Mouse (Mus musculus): ENCODE results near the gene Clptm1. TPM values are rescaled to one million over a fixed set of nuclear protein-coding genes. Genes with fewer than 3 reads are reported as not detected.
"Not testable (repeated sequence)": the region's sequence is repeated elsewhere in the genome, so short reads cannot be mapped to it uniquely, and the experiment has no call there.

Gene Clptm1
- polyA plus RNA-seq, 1 experiment from 2014 or later = 70.6 TPM

GRCm38 (mm10) chr7:19688101-19688500 is 23.3 kb upstream of the Clptm1 start:
- peaks cover 22% of the 10 kb centered on the region for H3K4me1 ChIP-seq
- no peak for DNase-seq (ENCODE audit: extremely low spot score, low spot score)
- no peaks in the 10 kb centered on the region for H3K27me3 ChIP-seq (ENCODE audit: poor library complexity, severe bottlenecking)
- H3K9me3 ChIP-seq = no peaks in the 10 kb centered on the region; the same call in 1 of the 2 replicates
- WGBS = 89% methylated on average over 10 of the region's 10 CpGs
- no peak overlapping the region for H3K27ac ChIP-seq
- H3K36me3 ChIP-seq (replicated peaks) = no peaks in the 10 kb centered on the region
- no peak overlapping the region for H3K4me3 ChIP-seq

- Histone ChIP-seq H3K27ac (peak overlapping the region; percentile 56; the same call in 1 of the 2 replicates), H3K4me1 (peaks cover 11% of the 10 kb centered on the region)
- WGBS = 71% methylated on average over 8 of the region's 8 CpGs
- not testable (repeated sequence) for H3K27me3 ChIP-seq (ENCODE audit: poor library complexity, severe bottlenecking); H3K36me3 ChIP-seq (replicated peaks); H3K9me3 ChIP-seq; DNase-seq (ENCODE audit: extremely low spot score, low spot score); H3K4me3 ChIP-seq
Measured at GRCm38 (mm10) chr7:19686927-19687583, 22.2 kb upstream of the Clptm1 start.

- Histone ChIP-seq H3K36me3 (replicated peaks) (no peaks in the 10 kb centered on the region), H3K27ac (peak overlapping the region; percentile 56; the same call in 1 of the 2 replicates), H3K4me1 (peaks cover 6% of the 10 kb centered on the region; the same call in 1 of the 2 replicates), H3K9me3 (no peaks in the 10 kb centered on the region; the same call in 1 of the 2 replicates), H3K27me3 (ENCODE audit: poor library complexity, severe bottlenecking) (no peaks in the 10 kb centered on the region), H3K4me3 (no peak overlapping the region)
- WGBS = 86% methylated on average over 6 of the region's 6 CpGs
- no peak for DNase-seq (ENCODE audit: extremely low spot score, low spot score)
Measured at GRCm38 (mm10) chr7:19686521-19686920, 21.7 kb upstream of the Clptm1 start.

- Histone ChIP-seq H3K36me3 (replicated peaks) (no peaks in the 10 kb centered on the region), H3K4me3 (no peak overlapping the region), H3K9me3 (no peaks in the 10 kb centered on the region; the same call in 1 of the 2 replicates), H3K27ac (no peak overlapping the region), H3K4me1 (peaks cover 6% of the 10 kb centered on the region; the same call in 1 of the 2 replicates), H3K27me3 (ENCODE audit: poor library complexity, severe bottlenecking) (no peaks in the 10 kb centered on the region)
- no peak for DNase-seq (ENCODE audit: extremely low spot score, low spot score)
- WGBS = 70% methylated on average over 4 of the region's 4 CpGs
Measured at GRCm38 (mm10) chr7:19685374-19685773, 20.5 kb upstream of the Clptm1 start.

GRCm38 (mm10) chr7:19683771-19684201 is 19.0 kb upstream of the Clptm1 start:
- H3K4me3 ChIP-seq = no peak overlapping the region
- H3K36me3 ChIP-seq (replicated peaks) = no peaks in the 10 kb centered on the region
- no peaks in the 10 kb centered on the region for H3K9me3 ChIP-seq
- peaks cover 6% of the 10 kb centered on the region; the same call in 1 of the 2 replicates for H3K4me1 ChIP-seq
- no peak overlapping the region for H3K27ac ChIP-seq
- no peaks in the 10 kb centered on the region for H3K27me3 ChIP-seq (ENCODE audit: poor library complexity, severe bottlenecking)
- DNase-seq (ENCODE audit: extremely low spot score, low spot score) = no peak
- 91% methylated on average over 6 of the region's 6 CpGs for WGBS

- Histone ChIP-seq H3K4me1 (peaks cover 6% of the 10 kb centered on the region; the same call in 1 of the 2 replicates), H3K4me3 (no peak overlapping the region), H3K9me3 (no peaks in the 10 kb centered on the region), H3K27ac (no peak overlapping the region), H3K27me3 (ENCODE audit: poor library complexity, severe bottlenecking) (no peaks in the 10 kb centered on the region), H3K36me3 (replicated peaks) (no peaks in the 10 kb centered on the region)
- WGBS = 80% methylated on average over 3 of the region's 3 CpGs
- DNase-seq (ENCODE audit: extremely low spot score, low spot score) = no peak
Measured at GRCm38 (mm10) chr7:19682979-19683378, 18.1 kb upstream of the Clptm1 start.

- no peak for DNase-seq (ENCODE audit: extremely low spot score, low spot score)
- Histone ChIP-seq H3K4me3 (no peak within 1 kb of the TSS), H3K9me3 (no peaks in the 10 kb centered on the region), H3K27me3 (ENCODE audit: poor library complexity, severe bottlenecking) (no peaks in the 10 kb centered on the region), H3K4me1 (no peaks in the 10 kb centered on the region), H3K36me3 (replicated peaks) (no peaks in the 10 kb centered on the region), H3K27ac (no peak within 1 kb of the TSS)
- WGBS = 71% methylated on average over 8 of the region's 8 CpGs
Measured at GRCm38 (mm10) chr7:19681202-19681694, 16.4 kb upstream of the Clptm1 start, which contains the start of the genes Gm44805 and Apoc4. TSS of gene Gm44805 (minus strand) at chr7:19681423. TSS of gene Apoc4 (minus strand) at chr7:19681479.

GRCm38 (mm10) chr7:19680702-19681101 is 15.9 kb upstream of the Clptm1 start:
- Histone ChIP-seq H3K4me3 (no peak overlapping the region), H3K27me3 (ENCODE audit: poor library complexity, severe bottlenecking) (no peaks in the 10 kb centered on the region), H3K27ac (no peak overlapping the region), H3K4me1 (no peaks in the 10 kb centered on the region), H3K36me3 (replicated peaks) (no peaks in the 10 kb centered on the region), H3K9me3 (no peaks in the 10 kb centered on the region)
- WGBS = 82% methylated on average over 2 of the region's 2 CpGs
- DNase-seq (ENCODE audit: extremely low spot score, low spot score) = no peak

- no peak overlapping the region for H3K27ac ChIP-seq
- no peaks in the 10 kb centered on the region for H3K9me3 ChIP-seq
- WGBS = 90% methylated on average over 3 of the region's 3 CpGs
- H3K4me3 ChIP-seq = no peak overlapping the region
- no peaks in the 10 kb centered on the region for H3K36me3 ChIP-seq (replicated peaks)
- H3K27me3 ChIP-seq (ENCODE audit: poor library complexity, severe bottlenecking) = no peaks in the 10 kb centered on the region
- no peaks in the 10 kb centered on the region for H3K4me1 ChIP-seq
- no peak for DNase-seq (ENCODE audit: extremely low spot score, low spot score)
Measured at GRCm38 (mm10) chr7:19678901-19679300, 14.1 kb upstream of the Clptm1 start.

- Histone ChIP-seq H3K4me1 (no peaks in the 10 kb centered on the region), H3K27ac (no peak within 1 kb of the TSS), H3K36me3 (replicated peaks) (no peaks in the 10 kb centered on the region), H3K27me3 (ENCODE audit: poor library complexity, severe bottlenecking) (no peaks in the 10 kb centered on the region), H3K9me3 (no peaks in the 10 kb centered on the region), H3K4me3 (no peak within 1 kb of the TSS)
- DNase-seq (ENCODE audit: extremely low spot score, low spot score) = no peak
- 84% methylated on average over 8 of the region's 8 CpGs for WGBS
Measured at GRCm38 (mm10) chr7:19677872-19678271, 13.0 kb upstream of the Clptm1 start, which contains the start of gene Apoc2. TSS of gene Apoc2 (minus strand) at chr7:19677941.

GRCm38 (mm10) chr7:19676662-19677061 is 11.8 kb upstream of the Clptm1 start:
- H3K9me3 ChIP-seq = no peaks in the 10 kb centered on the region
- H3K36me3 ChIP-seq (replicated peaks) = no peaks in the 10 kb centered on the region
- H3K27ac ChIP-seq = no peak overlapping the region
- WGBS = 79% methylated on average over 1 of the region's 1 CpGs
- DNase-seq (ENCODE audit: extremely low spot score, low spot score) = no peak
- H3K4me1 ChIP-seq = no peaks in the 10 kb centered on the region
- H3K4me3 ChIP-seq = no peak overlapping the region
- H3K27me3 ChIP-seq (ENCODE audit: poor library complexity, severe bottlenecking) = no peaks in the 10 kb centered on the region

- WGBS = 84% methylated on average over 10 of the region's 10 CpGs
- no peaks in the 10 kb centered on the region for H3K27me3 ChIP-seq (ENCODE audit: poor library complexity, severe bottlenecking)
Measured at GRCm38 (mm10) chr7:19675824-19676223, 11.0 kb upstream of the Clptm1 start.

GRCm38 (mm10) chr7:19673083-19673699 is 8.4 kb upstream of the Clptm1 start:
- H3K36me3 ChIP-seq (replicated peaks) = no peaks in the 10 kb centered on the region
- WGBS = 70% methylated on average over 14 of the region's 14 CpGs
- no peaks in the 10 kb centered on the region for H3K9me3 ChIP-seq
- H3K4me3 ChIP-seq = no peak overlapping the region
- DNase-seq (ENCODE audit: extremely low spot score, low spot score) = no peak
- peaks cover 7% of the 10 kb centered on the region for H3K4me1 ChIP-seq
- no peaks in the 10 kb centered on the region for H3K27me3 ChIP-seq (ENCODE audit: poor library complexity, severe bottlenecking)
- H3K27ac ChIP-seq = no peak overlapping the region

More at GRCm38 (mm10) chr7:19675824-19676223, 11.0 kb upstream of the Clptm1 start:
- Histone ChIP-seq H3K27ac (no peak overlapping the region), H3K4me1 (no peaks in the 10 kb centered on the region), H3K9me3 (no peaks in the 10 kb centered on the region), H3K4me3 (no peak overlapping the region), H3K36me3 (replicated peaks) (no peaks in the 10 kb centered on the region)
- DNase-seq (ENCODE audit: extremely low spot score, low spot score) = no peak
